8 mouse cellular contexts compared by ENCODE assay signal in the genomic region with DNA sequence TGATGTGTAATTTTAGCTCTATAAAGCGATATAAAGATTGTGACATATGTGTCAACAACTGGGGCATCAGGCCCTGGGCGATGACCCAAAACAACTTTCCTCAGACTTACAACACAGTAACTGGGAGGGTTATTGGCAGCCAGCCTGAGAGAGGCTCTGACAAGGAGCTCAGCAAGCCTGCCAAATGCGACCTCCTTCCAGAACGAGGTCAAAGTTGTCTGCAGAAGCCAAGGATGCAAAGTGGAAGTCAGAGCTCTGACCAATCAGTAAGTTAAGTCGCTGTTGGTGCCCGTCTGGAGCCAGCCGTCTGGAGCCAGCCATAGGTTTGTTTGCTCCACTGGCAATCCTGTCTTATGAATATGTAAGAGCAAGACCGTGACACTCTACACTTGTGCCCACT.
DNase-seq lines count a peak whose midpoint lies in the region; ATAC-seq and TF ChIP-seq lines count a peak whose summit lies in the region.

No protein-coding gene starts in this region.

- H3K36me3 ChIP-seq in forebrain, postnatal 0 days (ENCODE audit: insufficient read depth), result no peaks in the 10 kb centered on the region
- no peaks in the 10 kb centered on the region for H3K36me3 ChIP-seq in forebrain, embryonic 16.5 days (ENCODE audit: control insufficient read depth, insufficient read depth)

- 37% methylated on average over 8 of the region's 8 CpGs for WGBS in forebrain, postnatal 0 days
- WGBS in forebrain, embryonic 16.5 days, result 39% methylated on average over 8 of the region's 8 CpGs

- TF ChIP-seq CTCF in forebrain, postnatal 0 days (IDR thresholded peaks at IDR 0.05; ENCODE audit: low read depth), result no peak

- H3K4me2 ChIP-seq in forebrain, postnatal 0 days (ENCODE audit: low read depth), result no peak overlapping the region
- H3K4me2 ChIP-seq in forebrain, embryonic 16.5 days (ENCODE audit: low read length), result no peak overlapping the region

- DNase-seq in forebrain, postnatal 0 days, result peak; percentile 60
- peak; percentile 92 for DNase-seq in adrenal gland, adult 2 months
- peak; percentile 71 to 88 for DNase-seq in gastrocnemius, postnatal 4 days (ENCODE audit: low spot score in 2 of 2)
- DNase-seq in kidney, adult 8-10 months, result peak; percentile 30 to 35
- DNase-seq in ovary, postnatal 10 days (ENCODE audit: low spot score), result peak; percentile 37
- no peak for DNase-seq in natural killer cell, adult 2 months (ENCODE audit: low spot score in 2 of 2)
- DNase-seq in thymus, adult 18-20 months, result no peak

- H3K9me3 ChIP-seq in forebrain, postnatal 0 days (ENCODE audit: low read length), result no peaks in the 10 kb centered on the region
- no peaks in the 10 kb centered on the region for H3K9me3 ChIP-seq in forebrain, embryonic 16.5 days (ENCODE audit: control insufficient read depth, low read length)

- peak; percentile 55 for ATAC-seq in forebrain, postnatal 0 days
- ATAC-seq in forebrain, embryonic 16.5 days, result no peak

- 0 out of 2 replicates have a peak, but pooled peaks cover 3% of the 10 kb centered on the region for H3K4me1 ChIP-seq in forebrain, postnatal 0 days (ENCODE audit: insufficient read depth)
- peaks cover 7% of the 10 kb centered on the region for H3K4me1 ChIP-seq in forebrain, embryonic 16.5 days (replicated peaks; ENCODE audit: control insufficient read depth, insufficient read depth, low read length)

- no peak overlapping the region for H3K4me3 ChIP-seq in forebrain, postnatal 0 days (ENCODE audit: low read depth, low read length)
- no peak overlapping the region for H3K4me3 ChIP-seq in forebrain, embryonic 16.5 days (replicated peaks; ENCODE audit: low read length)

- H3K27ac ChIP-seq in forebrain, postnatal 0 days (ENCODE audit: low read depth, low read length), result no peak overlapping the region
- H3K27ac ChIP-seq in forebrain, embryonic 16.5 days (ENCODE audit: low read length), result no peak overlapping the region

- no peak overlapping the region for H3K9ac ChIP-seq in forebrain, postnatal 0 days
- no peak overlapping the region for H3K9ac ChIP-seq in forebrain, embryonic 16.5 days (replicated peaks; ENCODE audit: low read depth, low read length)

- no peaks in the 10 kb centered on the region for H3K27me3 ChIP-seq in forebrain, postnatal 0 days (ENCODE audit: insufficient read depth, low read length)
- no peaks in the 10 kb centered on the region for H3K27me3 ChIP-seq in forebrain, embryonic 16.5 days (replicated peaks; ENCODE audit: control insufficient read depth, insufficient read depth, low read length)

Comparison
In these comparisons a context has a peak if more than half of its experiments do, and no peak if none do; other contexts are left out.
1. DNase-seq: peak in forebrain, postnatal 0 days (single experiment), adrenal gland, adult 2 months (single experiment), gastrocnemius, postnatal 4 days (2 of 2), kidney, adult 8-10 months (2 of 2) and ovary, postnatal 10 days (single experiment); none in natural killer cell, adult 2 months (0 of 2) and thymus, adult 18-20 months (0 of 2).